Mouse (Mus musculus): ENCODE data around the gene Abhd4.

The Abhd4 gene

DNA sequence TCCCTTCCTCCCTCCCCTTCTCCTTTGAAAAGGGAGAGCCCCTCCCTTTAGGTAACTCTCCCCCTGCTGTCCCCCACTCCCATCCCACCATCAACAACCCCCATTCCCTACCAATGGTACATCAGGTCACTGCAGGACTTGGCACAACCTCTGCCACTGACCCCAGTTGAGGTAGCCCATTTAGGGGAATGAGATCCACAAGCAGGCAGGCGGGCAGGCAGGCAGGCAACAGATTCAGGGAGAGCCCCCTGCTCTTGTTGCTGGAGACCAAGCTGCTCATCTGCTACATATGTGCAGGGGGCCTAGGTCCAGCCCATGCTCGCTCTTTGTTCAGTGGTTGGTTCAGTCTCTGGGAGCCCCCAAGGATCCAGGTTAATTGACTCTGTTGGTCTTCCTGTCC lies 22.5 kb downstream of the Abhd4 start:
- no peak for DNase-seq (ENCODE audit: low spot score in 2 of 2)

DNA sequence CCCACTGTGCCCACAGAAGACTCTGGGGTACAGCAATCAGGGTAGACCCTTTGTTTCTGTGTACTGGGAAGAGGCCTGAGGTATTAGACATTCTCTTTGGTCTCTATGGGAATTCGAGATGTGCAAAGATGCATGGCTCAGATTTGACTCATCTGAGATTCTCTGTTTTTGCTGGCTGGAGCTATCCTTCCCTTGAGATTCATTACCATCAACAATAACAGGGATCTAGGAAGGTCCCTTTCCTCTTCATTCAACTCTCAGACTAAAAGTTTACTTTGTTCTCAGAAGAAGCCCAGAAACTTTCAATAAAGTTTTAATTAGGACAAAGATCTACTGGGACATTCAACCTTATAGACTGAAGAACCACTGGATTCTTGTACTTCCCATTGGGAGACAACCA lies 30.9 kb downstream of the Abhd4 start, which contains the start of gene Olfr49:
Olfr49 (minus strand) TSS at position 101 of the 400 bp plus-strand sequence.
- DNase-seq (ENCODE audit: low spot score in 2 of 2) = no peak

GRCm38 (mm10) chr14:54300136-54300535 lies 46.1 kb downstream of the Abhd4 start:
- DNase-seq (ENCODE audit: low spot score in 2 of 2) = no peak

- DNase-seq (ENCODE audit: low spot score in 2 of 2) = no peak
Observed at GRCm38 (mm10) chr14:54300676-54301075, 46.7 kb downstream of the Abhd4 start.

GRCm38 (mm10) chr14:54311763-54312162 lies 57.8 kb downstream of the Abhd4 start:
- no peak for DNase-seq (ENCODE audit: low spot score in 2 of 2)

Measured in spleen, postnatal 10 days (tissue).